Mouse (Mus musculus) ES-Bruce4 (cell line): Measurements from ENCODE around the gene Gbp10.
"Not testable (repeated sequence)": the region's sequence is repeated elsewhere in the genome, so short reads cannot be mapped to it uniquely, and the experiment has no call there.

Experiments used
- CTCF ChIP-seq: IDR thresholded peaks from one replicate; pipeline ENCODE4 v1.8.1; 2011; ENCODE audit warnings: low read depth, low read length
- EP300 ChIP-seq: IDR thresholded peaks from 2 replicates; pipeline ENCODE4 v1.6.1; 2011; ENCODE audit warnings: low read depth, low read length; ENCODE audit not compliant: insufficient read depth
- POLR2A ChIP-seq: IDR thresholded peaks from one replicate; pipeline ENCODE4 v1.8.1; 2011; ENCODE audit warnings: low read length; ENCODE audit not compliant: insufficient read depth

DNA sequence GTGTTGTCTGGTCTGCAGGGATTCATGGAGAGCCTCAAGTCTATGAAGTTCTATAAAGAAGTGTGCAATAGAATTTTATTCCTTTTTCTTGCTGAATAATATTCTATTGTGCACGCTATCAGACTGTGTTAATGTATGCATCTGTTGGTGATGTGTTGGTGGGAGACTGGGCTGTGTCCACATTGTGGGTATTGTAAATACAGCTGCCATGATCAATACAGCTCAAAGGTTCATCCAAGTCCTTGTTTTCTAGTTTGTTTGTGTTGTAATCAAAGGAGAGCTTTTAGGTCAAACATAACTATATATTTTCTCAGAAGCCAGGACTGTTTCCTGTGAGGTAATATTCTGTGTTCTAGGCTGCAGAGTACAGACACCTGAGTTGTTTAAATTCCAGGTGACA, 40.2 kb downstream of the Gbp10 start:
- not testable (repeated sequence) for TF ChIP-seq POLR2A, CTCF, EP300
